Comparison of ENCODE assay signal across 8 mouse cellular contexts in the genomic region with DNA sequence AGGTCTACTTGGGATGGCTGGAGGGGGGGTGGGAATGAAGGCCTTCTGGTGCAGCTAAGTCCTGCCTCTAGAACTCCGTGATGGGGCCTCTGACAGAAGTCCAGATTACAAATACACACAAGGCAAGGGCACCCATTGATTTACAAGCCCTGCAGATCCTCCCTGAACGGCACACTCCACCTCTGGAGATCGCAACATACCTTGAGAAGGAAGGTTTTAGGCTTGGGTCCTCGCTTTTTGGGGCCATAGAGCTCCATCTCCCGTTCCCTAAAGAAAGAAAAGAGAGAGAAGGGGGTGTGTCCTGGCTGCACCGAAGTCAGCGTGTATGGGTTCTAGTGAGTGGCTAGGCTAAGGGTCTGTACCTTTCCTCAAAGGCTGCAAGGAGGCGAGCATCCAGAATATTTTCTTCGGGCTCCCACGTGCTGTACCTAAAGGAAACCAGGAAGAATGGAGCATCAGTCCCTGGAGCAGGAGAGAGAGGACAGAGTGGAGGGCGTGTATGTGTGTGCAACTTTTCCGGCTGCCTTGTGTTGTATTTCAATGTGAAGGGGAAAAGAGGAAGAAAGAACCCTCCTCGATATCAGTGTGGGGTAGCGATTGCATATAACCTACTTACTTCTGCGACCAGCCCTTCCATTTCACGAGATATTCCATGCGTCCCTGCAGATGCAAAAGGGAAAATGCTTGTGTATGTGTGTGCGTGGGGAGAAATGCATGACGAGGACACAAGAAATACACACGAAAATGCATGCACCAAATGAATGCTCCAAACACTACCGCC. TPM values are rescaled to one million over a fixed set of nuclear protein-coding genes. Genes with fewer than 3 reads are reported as not detected.
A peak's percentile ranks its signal among the peaks of the same experiment; 100 is the strongest.
DNase-seq lines count a peak whose midpoint lies in the region; ATAC-seq and TF ChIP-seq lines count a peak whose summit lies in the region.

No protein-coding gene starts in this region.

- peaks cover 82% of the 10 kb centered on the region for H3K27me3 ChIP-seq in lung, embryonic 14.5 days (ENCODE audit: insufficient read depth, low read length)
- peaks cover 72% of the 10 kb centered on the region for H3K27me3 ChIP-seq in embryonic facial prominence, embryonic 12.5 days
- peaks cover 72% of the 10 kb centered on the region for H3K27me3 ChIP-seq in intestine, embryonic 15.5 days (replicated peaks)
- H3K27me3 ChIP-seq in neural tube, embryonic 13.5 days: peaks cover 83% of the 10 kb centered on the region

- H3K4me1 ChIP-seq in lung, embryonic 14.5 days (ENCODE audit: insufficient read depth): peaks cover 25% of the 10 kb centered on the region
- H3K4me1 ChIP-seq in embryonic facial prominence, embryonic 12.5 days: peaks cover 78% of the 10 kb centered on the region
- H3K4me1 ChIP-seq in intestine, embryonic 15.5 days (replicated peaks): peaks cover 71% of the 10 kb centered on the region
- peaks cover 81% of the 10 kb centered on the region for H3K4me1 ChIP-seq in neural tube, embryonic 13.5 days (replicated peaks)

- H3K9ac ChIP-seq in lung, embryonic 14.5 days: peak overlapping the region; percentile 76
- H3K9ac ChIP-seq in embryonic facial prominence, embryonic 12.5 days: peak overlapping the region; percentile 85
- H3K9ac ChIP-seq in intestine, embryonic 15.5 days: peak overlapping the region; percentile 82
- H3K9ac ChIP-seq in neural tube, embryonic 13.5 days: peak overlapping the region; percentile 92

- H3K27ac ChIP-seq in lung, embryonic 14.5 days (ENCODE audit: low read depth): no peak overlapping the region
- peak overlapping the region; percentile 83 for H3K27ac ChIP-seq in embryonic facial prominence, embryonic 12.5 days
- no peak overlapping the region for H3K27ac ChIP-seq in intestine, embryonic 15.5 days
- H3K27ac ChIP-seq in neural tube, embryonic 13.5 days (replicated peaks): peak overlapping the region; percentile 94

- H3K4me2 ChIP-seq in lung, embryonic 14.5 days: peak overlapping the region; percentile 100
- H3K4me2 ChIP-seq in embryonic facial prominence, embryonic 12.5 days (replicated peaks): peak overlapping the region; percentile 85
- H3K4me2 ChIP-seq in intestine, embryonic 15.5 days (replicated peaks): peak overlapping the region; percentile 97
- H3K4me2 ChIP-seq in neural tube, embryonic 13.5 days: peak overlapping the region; percentile 93

- no peak for TF ChIP-seq CTCF in lung, embryonic 14.5 days (IDR thresholded peaks at IDR 0.05; ENCODE audit: low read depth)

- ATAC-seq in lung, embryonic 14.5 days (ENCODE audit: insufficient read depth): no peak
- no peak for ATAC-seq in embryonic facial prominence, embryonic 12.5 days (ENCODE audit: insufficient number of reproducible peaks, insufficient read depth, low FRiP score, low TSS enrichment)
- ATAC-seq in intestine, embryonic 15.5 days: no peak
- no peak for ATAC-seq in neural tube, embryonic 13.5 days (ENCODE audit: low read depth)
- ATAC-seq in activated CD4-positive, CD25-positive, alpha-beta regulatory T cell, adult 4 months: no peak

- no peaks in the 10 kb centered on the region for H3K9me3 ChIP-seq in lung, embryonic 14.5 days (ENCODE audit: low read depth, low read length)
- no peaks in the 10 kb centered on the region for H3K9me3 ChIP-seq in embryonic facial prominence, embryonic 12.5 days
- no peaks in the 10 kb centered on the region for H3K9me3 ChIP-seq in intestine, embryonic 15.5 days
- H3K9me3 ChIP-seq in neural tube, embryonic 13.5 days: no peaks in the 10 kb centered on the region

- 9% methylated on average over 21 of the region's 21 CpGs for WGBS in lung, embryonic 14.5 days
- 4% methylated on average over 21 of the region's 21 CpGs for WGBS in embryonic facial prominence, embryonic 12.5 days
- 15% methylated on average over 21 of the region's 21 CpGs for WGBS in intestine, embryonic 15.5 days
- 3% methylated on average over 21 of the region's 21 CpGs for whole genome bisulfite sequencing in neural tube, embryonic 13.5 days

- H3K36me3 ChIP-seq in lung, embryonic 14.5 days (ENCODE audit: insufficient read depth): peaks cover 9% of the 10 kb centered on the region; the same call in 1 of the 2 replicates
- H3K36me3 ChIP-seq in embryonic facial prominence, embryonic 12.5 days: peaks cover 8% of the 10 kb centered on the region
- H3K36me3 ChIP-seq in intestine, embryonic 15.5 days: 0 out of 2 replicates have a peak, but pooled peaks cover 8% of the 10 kb centered on the region
- H3K36me3 ChIP-seq in neural tube, embryonic 13.5 days: peaks cover 8% of the 10 kb centered on the region

- DNase-seq in lung, embryonic 14.5 days: no peak
- DNase-seq in lung, postnatal 4 days: no peak
- no peak for DNase-seq in layer of hippocampus, adult 9-11 months
- DNase-seq in left cerebral cortex, adult 9 months (ENCODE audit: low spot score in 2 of 2): no peak

- H3K4me3 ChIP-seq in lung, embryonic 14.5 days (ENCODE audit: low read depth, low read length): peak overlapping the region; percentile 78
- H3K4me3 ChIP-seq in embryonic facial prominence, embryonic 12.5 days: peak overlapping the region; percentile 74
- peak overlapping the region; percentile 69 for H3K4me3 ChIP-seq in intestine, embryonic 15.5 days (replicated peaks)
- peak overlapping the region; percentile 74 for H3K4me3 ChIP-seq in neural tube, embryonic 13.5 days

RNA-seq across cellular contexts. Expression of gene Cbx8, which starts 0.8 kb away (rescaled TPM):
- 8.5 and 8.8 TPM in 2 replicates for polyA plus RNA-seq in lung, embryonic 14.5 days (2014; fragmentation: Nextera tagmentation; extraction: Ambion mirVana)
- polyA plus RNA-seq in embryonic facial prominence, embryonic 12.5 days (2016; fragmentation: Nextera tagmentation; extraction: Ambion mirVana): 9.4 and 10.8 TPM in 2 replicates
- 7.4 and 7.9 TPM in 2 replicates for polyA plus RNA-seq in intestine, embryonic 15.5 days (2015; fragmentation: Nextera tagmentation; extraction: Ambion mirVana)
- 7.0 and 8.5 TPM in 2 replicates for polyA plus RNA-seq in neural tube, embryonic 13.5 days (2015; fragmentation: Nextera tagmentation; extraction: Ambion mirVana)
- polyA plus RNA-seq in activated CD4-positive, CD25-positive, alpha-beta regulatory T cell, adult 4 months (2017; shearing (Covaris generic)): 1 to 10 TPM; 5.3 to 7.5 TPM

RNA-seq across cellular contexts. Expression of gene Cbx2, which starts 17.2 kb away (rescaled TPM):
- 35.6 and 43.4 TPM in 2 replicates for polyA plus RNA-seq in lung, embryonic 14.5 days (2014; fragmentation: Nextera tagmentation; extraction: Ambion mirVana)
- 103 and 105 TPM in 2 replicates for polyA plus RNA-seq in embryonic facial prominence, embryonic 12.5 days (2016; fragmentation: Nextera tagmentation; extraction: Ambion mirVana)
- 24.8 and 27.0 TPM in 2 replicates for polyA plus RNA-seq in intestine, embryonic 15.5 days (2015; fragmentation: Nextera tagmentation; extraction: Ambion mirVana)
- polyA plus RNA-seq in neural tube, embryonic 13.5 days (2015; fragmentation: Nextera tagmentation; extraction: Ambion mirVana): 17.4 and 21.4 TPM in 2 replicates
- polyA plus RNA-seq in activated CD4-positive, CD25-positive, alpha-beta regulatory T cell, adult 4 months (2017; shearing (Covaris generic)): 1 to 10 TPM; 1.1 to 1.4 TPM

RNA-seq across cellular contexts. Expression of gene Cbx4, which starts 46.1 kb away (rescaled TPM):
- 13.1 and 13.8 TPM in 2 replicates for polyA plus RNA-seq in lung, embryonic 14.5 days (2014; fragmentation: Nextera tagmentation; extraction: Ambion mirVana)
- polyA plus RNA-seq in embryonic facial prominence, embryonic 12.5 days (2016; fragmentation: Nextera tagmentation; extraction: Ambion mirVana): 11.7 and 12.3 TPM in 2 replicates
- 10.7 and 11.2 TPM in 2 replicates for polyA plus RNA-seq in intestine, embryonic 15.5 days (2015; fragmentation: Nextera tagmentation; extraction: Ambion mirVana)
- polyA plus RNA-seq in neural tube, embryonic 13.5 days (2015; fragmentation: Nextera tagmentation; extraction: Ambion mirVana): 14.8 and 16.5 TPM in 2 replicates
- 1 to 10 TPM; 2.0 to 2.4 TPM for polyA plus RNA-seq in activated CD4-positive, CD25-positive, alpha-beta regulatory T cell, adult 4 months (2017; shearing (Covaris generic))

RNA-seq across cellular contexts. Expression of gene Enpp7, which starts 51.9 kb away (rescaled TPM):
- not detected in 2 replicates for polyA plus RNA-seq in lung, embryonic 14.5 days (2014; fragmentation: Nextera tagmentation; extraction: Ambion mirVana)
- polyA plus RNA-seq in embryonic facial prominence, embryonic 12.5 days (2016; fragmentation: Nextera tagmentation; extraction: Ambion mirVana): not detected in 2 replicates
- polyA plus RNA-seq in intestine, embryonic 15.5 days (2015; fragmentation: Nextera tagmentation; extraction: Ambion mirVana): 0.09 and 0.25 TPM in 2 replicates
- polyA plus RNA-seq in neural tube, embryonic 13.5 days (2015; fragmentation: Nextera tagmentation; extraction: Ambion mirVana): not detected in 2 replicates
- not detected for polyA plus RNA-seq in activated CD4-positive, CD25-positive, alpha-beta regulatory T cell, adult 4 months (2017; shearing (Covaris generic))

Comparison
In these comparisons a context has a peak if more than half of its experiments do, and no peak if none do; other contexts are left out.
1. H3K27ac ChIP-seq: peak in embryonic facial prominence, embryonic 12.5 days (single experiment) and neural tube, embryonic 13.5 days (single experiment); none in lung, embryonic 14.5 days (single experiment) and intestine, embryonic 15.5 days (single experiment).
2. Peak in every context shown above with its lines, with median percentiles within 50 percentile points of each other: H3K4me2 ChIP-seq, H3K4me3 ChIP-seq and H3K9ac ChIP-seq.